Mouse (Mus musculus): ENCODE results near the gene Gm10142.
"Not testable (repeated sequence)": the region's sequence is repeated elsewhere in the genome, so short reads cannot be mapped to it uniquely, and the experiment has no call there.

DNA sequence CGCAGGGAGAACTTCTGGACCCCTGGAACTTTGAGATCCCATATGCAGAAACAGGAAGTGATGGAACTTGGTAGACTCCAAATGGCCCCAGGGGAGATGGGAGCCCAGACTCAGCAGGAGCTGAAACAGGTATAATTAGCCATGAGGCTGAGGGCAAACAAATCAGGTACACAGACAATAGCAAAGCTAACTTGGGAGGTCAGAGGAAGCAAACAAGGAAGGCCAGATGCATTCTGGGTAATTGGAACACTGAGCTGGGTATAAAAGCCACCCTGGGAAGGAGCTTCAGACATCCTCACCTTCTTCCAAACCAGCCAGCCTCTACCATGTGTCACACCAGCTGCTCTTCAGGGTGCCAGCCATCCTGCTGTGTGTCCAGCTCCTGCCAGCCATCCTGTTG is 4.7 kb downstream of the Gm10142 start, which contains the start of gene Krtap12-1:
- TF ChIP-seq GATA1 (IDR thresholded peaks at IDR 0.05; ENCODE audit: borderline replicate concordance, low read length); FLI1 (IDR thresholded peaks at IDR 0.05; ENCODE audit: low read length): not testable (repeated sequence)
